Mouse (Mus musculus) gastrocnemius, adult 2 months (tissue): ENCODE measurements around the gene Nrf1. TPM values are rescaled to one million over a fixed set of nuclear protein-coding genes. Genes with fewer than 3 reads are reported as not detected.

Experiments
- DNase-seq: peaks from one replicate; pipeline ENCODE4 v3.0.0; 2022
- H3K27ac ChIP-seq: fragments of 200-600 bp; 2 replicates; pipeline ENCODE4 v1.8.1; 2022; ENCODE audit warnings: mild to moderate bottlenecking
- H3K4me3 ChIP-seq: fragments of 200-600 bp; 2 replicates; pipeline ENCODE4 v1.8.1; 2022; ENCODE audit warnings: mild to moderate bottlenecking, moderate library complexity
- CTCF ChIP-seq: fragments of 200-600 bp; IDR thresholded peaks from 2 replicates; pipeline ENCODE4 v1.8.1; 2022; ENCODE audit warnings: antibody characterized with exemption, mild to moderate bottlenecking, moderate library complexity
- intact Hi-C: fragments of 180-260 bp; cut with DNase I; formaldehyde crosslinking; loops from one replicate; pipeline ENCODE4 v1.15.1; 2025
- total RNA-seq, 2 experiments: library from RNA; stranded (reverse); gene quantifications; 2 replicates each; pipeline ENCODE4 v1.2.3; 2021

The Nrf1 gene
- total RNA-seq, 2 experiments from 2014 or later = 10.8 to 13.0 TPM

- intact Hi-C loops = no loop called here
- no peak for TF ChIP-seq CTCF
- no peak overlapping the region for H3K4me3 ChIP-seq
- no peak for DNase-seq
- no peak overlapping the region for H3K27ac ChIP-seq
Observed at GRCm38 (mm10) chr6:30041498-30041897, 6.3 kb upstream of the Nrf1 start.

- TF ChIP-seq CTCF = no peak
- Histone ChIP-seq H3K4me3 (no peak overlapping the region), H3K27ac (no peak overlapping the region)
- intact Hi-C loops = no loop called here
- DNase-seq = no peak
Observed at GRCm38 (mm10) chr6:30042483-30042882, 5.3 kb upstream of the Nrf1 start.

GRCm38 (mm10) chr6:30048163-30048500, 344 bp downstream of the Nrf1 start:
- Histone ChIP-seq H3K27ac (peak overlapping the region; percentile 97), H3K4me3 (peak overlapping the region; percentile 80)
- no peak for DNase-seq
- intact Hi-C loops = no loop called here
- no peak for TF ChIP-seq CTCF

- peak; percentile 75 for DNase-seq
- intact Hi-C loops = no loop called here
- H3K27ac ChIP-seq = peak overlapping the region; percentile 97
- peak; percentile 25 for TF ChIP-seq CTCF
- peak overlapping the region; percentile 80 for H3K4me3 ChIP-seq
Observed at GRCm38 (mm10) chr6:30048501-30049353, 939 bp downstream of the Nrf1 start.

- Histone ChIP-seq H3K27ac (no peak overlapping the region; the same call in 1 of the 2 replicates), H3K4me3 (no peak overlapping the region)
- TF ChIP-seq CTCF = no peak
- intact Hi-C loops = no loop called here
- DNase-seq = no peak
Observed at GRCm38 (mm10) chr6:30053116-30053515, 5.3 kb downstream of the Nrf1 start.

GRCm38 (mm10) chr6:30062544-30062943, 14.8 kb downstream of the Nrf1 start:
- Histone ChIP-seq H3K27ac (no peak overlapping the region), H3K4me3 (no peak overlapping the region)
- no peak for TF ChIP-seq CTCF
- intact Hi-C loops = no loop called here
- no peak for DNase-seq

GRCm38 (mm10) chr6:30065369-30065768, 17.6 kb downstream of the Nrf1 start:
- TF ChIP-seq CTCF = no peak
- no peak overlapping the region for H3K27ac ChIP-seq
- DNase-seq = no peak
- intact Hi-C loops = no loop called here
- no peak overlapping the region for H3K4me3 ChIP-seq

- H3K27ac ChIP-seq = peak overlapping the region; percentile 55; the same call in 1 of the 2 replicates
- H3K4me3 ChIP-seq = no peak overlapping the region
- intact Hi-C loops = no loop called here
- no peak for DNase-seq
- TF ChIP-seq CTCF = no peak
Observed at GRCm38 (mm10) chr6:30066746-30067145, 19.0 kb downstream of the Nrf1 start.

- Histone ChIP-seq H3K27ac (no peak overlapping the region), H3K4me3 (no peak overlapping the region)
- peak; percentile 15; the same call in 1 of the 2 replicates for TF ChIP-seq CTCF
- intact Hi-C loops = no loop called here
- no peak for DNase-seq
Observed at GRCm38 (mm10) chr6:30072476-30072875, 24.7 kb downstream of the Nrf1 start.

- no peak for TF ChIP-seq CTCF
- Histone ChIP-seq H3K27ac (no peak overlapping the region), H3K4me3 (no peak overlapping the region)
- no peak for DNase-seq
- intact Hi-C loops = no loop called here
Observed at GRCm38 (mm10) chr6:30078938-30079529, 31.2 kb downstream of the Nrf1 start.

- no peak for DNase-seq
Observed at GRCm38 (mm10) chr6:30081339-30081738, 33.6 kb downstream of the Nrf1 start.

GRCm38 (mm10) chr6:30083307-30083706, 35.5 kb downstream of the Nrf1 start:
- intact Hi-C loops = loop anchor here (5.0 to 10.0 kb wide), 5 partner anchors 89 to 389 kb away; partner anchors contain the start of gene Tspan33
- TF ChIP-seq CTCF = no peak
- no peak overlapping the region for H3K4me3 ChIP-seq
- DNase-seq = no peak
- H3K27ac ChIP-seq = no peak overlapping the region

More at GRCm38 (mm10) chr6:30081339-30081738, 33.6 kb downstream of the Nrf1 start:
- intact Hi-C loops = loop anchor here (5.0 to 10.0 kb wide), 5 partner anchors 87 to 387 kb away; partner anchors contain the start of gene Tspan33
- Histone ChIP-seq H3K27ac (no peak overlapping the region), H3K4me3 (no peak overlapping the region)
- TF ChIP-seq CTCF = peak; percentile 66

- DNase-seq = no peak
- no peak for TF ChIP-seq CTCF
- H3K27ac ChIP-seq = no peak overlapping the region
- H3K4me3 ChIP-seq = no peak overlapping the region
- intact Hi-C loops = loop anchor here (10.0 kb wide), 2 partner anchors 91 to 391 kb away; partner anchors contain the start of gene Tspan33
Observed at GRCm38 (mm10) chr6:30085351-30085750, 37.6 kb downstream of the Nrf1 start.
